Mouse (Mus musculus): ENCODE data around the gene Cul4a. TPM values are rescaled to one million over a fixed set of nuclear protein-coding genes. Genes with fewer than 3 reads are reported as not detected.
"Not testable (repeated sequence)": the region's sequence is repeated elsewhere in the genome, so short reads cannot be mapped to it uniquely, and the experiment has no call there.

Cul4a gene
- polyA plus RNA-seq (2014; fragmentation: Nextera tagmentation; extraction: Ambion mirVana): 93.2 and 98.9 TPM in 2 replicates

GRCm38 (mm10) chr8:13105087-13105881 is at the start of gene Cul4a, which contains the start of gene Pcid2:
Cul4a (plus strand) TSS chr8:13105621.
Pcid2 (minus strand) TSS chr8:13105459.
- peak within 1 kb of the TSS; percentile 92 for H3K27ac ChIP-seq (ENCODE audit: low read depth)
- H3K4me1 ChIP-seq (ENCODE audit: insufficient read depth): peaks cover 6% of the 10 kb centered on the region; the same call in 1 of the 2 replicates
- ATAC-seq (ENCODE audit: insufficient read depth) (peak; percentile 95), DNase-seq (peak; percentile 99)
- no peaks in the 10 kb centered on the region for H3K36me3 ChIP-seq (ENCODE audit: insufficient read depth)
- TF ChIP-seq CTCF (IDR thresholded peaks at IDR 0.05; ENCODE audit: low read depth): peak; percentile 65
- peak within 1 kb of the TSS; percentile 97 for H3K9ac ChIP-seq
- peak within 1 kb of the TSS; percentile 93 for H3K4me2 ChIP-seq
- WGBS: under 1% methylated on average over 73 of the region's 87 CpGs
- no peaks in the 10 kb centered on the region for H3K27me3 ChIP-seq (ENCODE audit: insufficient read depth, low read length)
- H3K9me3 ChIP-seq (ENCODE audit: low read depth, low read length): no peaks in the 10 kb centered on the region
- H3K4me3 ChIP-seq (ENCODE audit: low read depth, low read length): peak within 1 kb of the TSS; percentile 95

GRCm38 (mm10) chr8:13057351-13057750 is 48.1 kb upstream of the Cul4a start:
- Histone ChIP-seq H3K4me1 (ENCODE audit: insufficient read depth) (no peaks in the 10 kb centered on the region), H3K4me2 (no peak overlapping the region), H3K9me3 (ENCODE audit: low read depth, low read length) (no peaks in the 10 kb centered on the region), H3K27ac (ENCODE audit: low read depth) (no peak overlapping the region), H3K4me3 (ENCODE audit: low read depth, low read length) (no peak overlapping the region), H3K27me3 (ENCODE audit: insufficient read depth, low read length) (no peaks in the 10 kb centered on the region), H3K36me3 (ENCODE audit: insufficient read depth) (no peaks in the 10 kb centered on the region), H3K9ac (no peak overlapping the region)
- DNase-seq (no peak), ATAC-seq (ENCODE audit: insufficient read depth) (no peak)
- WGBS: 67% methylated on average over 4 of the region's 4 CpGs
- TF ChIP-seq CTCF (IDR thresholded peaks at IDR 0.05; ENCODE audit: low read depth): no peak

GRCm38 (mm10) chr8:13060441-13061150 is 44.8 kb upstream of the Cul4a start, which contains the start of gene Proz:
Proz (plus strand) TSS chr8:13060914.
- DNase-seq: no peak
- Histone ChIP-seq H3K27ac (ENCODE audit: low read depth) (no peak within 1 kb of the TSS), H3K36me3 (ENCODE audit: insufficient read depth) (no peaks in the 10 kb centered on the region), H3K9ac (no peak within 1 kb of the TSS), H3K4me1 (ENCODE audit: insufficient read depth) (no peaks in the 10 kb centered on the region), H3K4me2 (no peak within 1 kb of the TSS), H3K9me3 (ENCODE audit: low read depth, low read length) (no peaks in the 10 kb centered on the region), H3K4me3 (ENCODE audit: low read depth, low read length) (no peak within 1 kb of the TSS), H3K27me3 (ENCODE audit: insufficient read depth, low read length) (no peaks in the 10 kb centered on the region)
- WGBS: 67% methylated on average over 17 of the region's 17 CpGs
- ATAC-seq (ENCODE audit: insufficient read depth): no peak
- no peak for TF ChIP-seq CTCF (IDR thresholded peaks at IDR 0.05; ENCODE audit: low read depth)

GRCm38 (mm10) chr8:13063112-13063511 is 42.3 kb upstream of the Cul4a start:
- Histone ChIP-seq H3K27ac (ENCODE audit: low read depth) (no peak overlapping the region), H3K36me3 (ENCODE audit: insufficient read depth) (no peaks in the 10 kb centered on the region), H3K27me3 (ENCODE audit: insufficient read depth, low read length) (no peaks in the 10 kb centered on the region), H3K4me1 (ENCODE audit: insufficient read depth) (no peaks in the 10 kb centered on the region), H3K4me2 (no peak overlapping the region), H3K9ac (no peak overlapping the region), H3K4me3 (ENCODE audit: low read depth, low read length) (no peak overlapping the region), H3K9me3 (ENCODE audit: low read depth, low read length) (no peaks in the 10 kb centered on the region)
- TF ChIP-seq CTCF (IDR thresholded peaks at IDR 0.05; ENCODE audit: low read depth): no peak
- DNase-seq: peak; percentile 21
- 45% methylated on average over 16 of the region's 16 CpGs for WGBS
- no peak for ATAC-seq (ENCODE audit: insufficient read depth)

GRCm38 (mm10) chr8:13073255-13073654 is 32.2 kb upstream of the Cul4a start:
- Histone ChIP-seq H3K9ac (no peak overlapping the region), H3K27ac (ENCODE audit: low read depth) (no peak overlapping the region), H3K4me2 (no peak overlapping the region), H3K36me3 (ENCODE audit: insufficient read depth) (peaks cover 50% of the 10 kb centered on the region), H3K27me3 (ENCODE audit: insufficient read depth, low read length) (no peaks in the 10 kb centered on the region), H3K4me3 (ENCODE audit: low read depth, low read length) (no peak overlapping the region), H3K9me3 (ENCODE audit: low read depth, low read length) (no peaks in the 10 kb centered on the region), H3K4me1 (ENCODE audit: insufficient read depth) (no peaks in the 10 kb centered on the region)
- WGBS: 62% methylated on average over 11 of the region's 11 CpGs
- no peak for ATAC-seq (ENCODE audit: insufficient read depth)
- no peak for TF ChIP-seq CTCF (IDR thresholded peaks at IDR 0.05; ENCODE audit: low read depth)
- no peak for DNase-seq

- H3K4me2 ChIP-seq: no peak overlapping the region
- no peak overlapping the region for H3K4me3 ChIP-seq (ENCODE audit: low read depth, low read length)
- no peaks in the 10 kb centered on the region for H3K4me1 ChIP-seq (ENCODE audit: insufficient read depth)
- DNase-seq (no peak), ATAC-seq (ENCODE audit: insufficient read depth) (no peak)
- H3K27ac ChIP-seq (ENCODE audit: low read depth): no peak overlapping the region
- 89% methylated on average over 8 of the region's 8 CpGs for WGBS
- no peak for TF ChIP-seq CTCF (IDR thresholded peaks at IDR 0.05; ENCODE audit: low read depth)
- H3K9ac ChIP-seq: no peak overlapping the region
- no peaks in the 10 kb centered on the region for H3K27me3 ChIP-seq (ENCODE audit: insufficient read depth, low read length)
- H3K9me3 ChIP-seq (ENCODE audit: low read depth, low read length): no peaks in the 10 kb centered on the region
- peaks cover 68% of the 10 kb centered on the region for H3K36me3 ChIP-seq (ENCODE audit: insufficient read depth)
Measured at GRCm38 (mm10) chr8:13075044-13075443, 30.4 kb upstream of the Cul4a start.

- not testable (repeated sequence) for H3K4me1 ChIP-seq (ENCODE audit: insufficient read depth); H3K9me3 ChIP-seq (ENCODE audit: low read depth, low read length); H3K27me3 ChIP-seq (ENCODE audit: insufficient read depth, low read length); DNase-seq; H3K4me2 ChIP-seq; H3K4me3 ChIP-seq (ENCODE audit: low read depth, low read length); H3K27ac ChIP-seq (ENCODE audit: low read depth); H3K9ac ChIP-seq; ATAC-seq (ENCODE audit: insufficient read depth)
- WGBS: 83% methylated on average over 1 of the region's 1 CpGs
- H3K36me3 ChIP-seq (ENCODE audit: insufficient read depth): peaks cover 73% of the 10 kb centered on the region
Measured at GRCm38 (mm10) chr8:13075579-13075978, 29.8 kb upstream of the Cul4a start.
